ENCODE assay signal across 8 mouse cellular contexts in the genomic region with DNA sequence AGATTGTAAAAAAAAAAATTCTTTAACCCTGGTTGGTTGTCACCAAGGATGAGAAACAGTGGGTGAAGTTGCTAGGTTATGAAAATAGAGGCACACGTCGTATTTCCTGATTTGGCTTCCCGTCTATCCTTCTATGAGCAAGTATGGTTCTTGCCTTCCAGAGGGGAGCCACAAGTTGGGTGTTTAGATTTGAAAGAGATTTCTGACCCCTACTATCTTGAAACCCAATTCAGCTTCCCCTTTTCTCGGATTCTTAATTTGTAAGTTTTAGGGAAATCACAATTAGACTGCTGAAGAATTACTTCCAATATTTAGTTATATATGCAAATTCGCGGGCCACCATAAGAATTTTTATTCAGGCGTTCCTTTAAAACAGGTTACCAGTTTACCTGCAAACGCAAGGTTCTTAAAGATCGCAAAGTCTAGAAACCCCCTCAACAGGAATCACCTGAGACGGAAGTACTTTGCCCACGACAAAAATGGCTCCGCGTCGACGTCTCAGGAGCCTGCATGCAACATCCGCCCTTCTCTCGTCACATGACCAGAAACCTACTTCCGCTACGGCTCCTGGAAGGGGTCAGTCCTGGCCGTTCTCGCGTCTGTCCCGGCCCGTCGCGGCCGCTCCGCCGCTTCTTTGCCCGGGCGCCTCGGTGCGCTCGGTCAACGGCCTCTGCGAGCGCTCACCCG. TPM values are rescaled to one million over a fixed set of nuclear protein-coding genes. Genes with fewer than 3 reads are reported as not detected.
DNase-seq lines count a peak whose midpoint lies in the region; ATAC-seq and TF ChIP-seq lines count a peak whose summit lies in the region.

TSS of gene Mff (plus strand) at position 552 of the 687 bp plus-strand sequence.

- H3K79me2 ChIP-seq in CH12.LX (replicated peaks; ENCODE audit: control insufficient read depth, extremely low read depth, insufficient read depth, poor library complexity, severe bottlenecking), result peaks cover 17% of the 10 kb centered on the region

- in situ Hi-C loops in CH12.LX (cut with MboI; ENCODE audit: low pct_ligation_motif_present, low pct_unique_long_range_greater_than_20kb, low sequenced_read_pairs), result no loop called here

- peak; percentile 97 for DNase-seq in CH12.LX (ENCODE audit: extremely low read depth)
- DNase-seq in c-Kit-positive CD71-positive TER-119-negative erythroid progenitor cells, embryonic 14.5 days (ENCODE audit: low read depth), result peak; percentile 91
- peak; percentile 92 for DNase-seq in forebrain, embryonic 11.5 days (ENCODE audit: low spot score)
- DNase-seq in kidney, postnatal 36 days, result peak; percentile 96 to 97
- DNase-seq in telencephalon, adult 2 months (ENCODE audit: low read depth, low spot score), result peak; percentile 97

- H3K9ac ChIP-seq in CH12.LX (ENCODE audit: insufficient read depth, low read depth), result peak within 1 kb of the TSS; percentile 97
- H3K9ac ChIP-seq in forebrain, embryonic 11.5 days (ENCODE audit: low read length), result peak within 1 kb of the TSS; percentile 95
- H3K9ac ChIP-seq in heart, embryonic 16.5 days (ENCODE audit: low read length), result peak within 1 kb of the TSS; percentile 96
- peak within 1 kb of the TSS; percentile 97 for H3K9ac ChIP-seq in liver, embryonic 15.5 days
- peak within 1 kb of the TSS; percentile 93 for H3K9ac ChIP-seq in neural tube, embryonic 12.5 days

- H3K4me1 ChIP-seq in CH12.LX (ENCODE audit: control insufficient read depth in 1 of 2, insufficient read depth in 2 of 2), result peaks cover 0 to 20% of the 10 kb centered on the region in 2 experiments; a peak in 2 of 4 replicates
- H3K4me1 ChIP-seq in forebrain, embryonic 11.5 days (replicated peaks; ENCODE audit: control insufficient read depth, insufficient read depth, low read length), result 0 out of 2 replicates have a peak, but pooled peaks cover 3% of the 10 kb centered on the region
- H3K4me1 ChIP-seq in heart, embryonic 16.5 days (ENCODE audit: control insufficient read depth, insufficient read depth, low read length), result peaks cover 9% of the 10 kb centered on the region
- peaks cover 23% of the 10 kb centered on the region for H3K4me1 ChIP-seq in liver, embryonic 15.5 days (replicated peaks)
- peaks cover 9% of the 10 kb centered on the region for H3K4me1 ChIP-seq in neural tube, embryonic 12.5 days

- no peak for TF ChIP-seq EP300 in CH12.LX (IDR thresholded peaks at IDR 0.05; ENCODE audit: low read length)

- H3K36me3 ChIP-seq in CH12.LX (replicated peaks in 1 of 2; ENCODE audit: control insufficient read depth in 1 of 2, insufficient read depth in 1 of 2, low read length in 1 of 2), result peaks cover 8 to 23% of the 10 kb centered on the region in 2 experiments
- H3K36me3 ChIP-seq in forebrain, embryonic 11.5 days (ENCODE audit: control insufficient read depth, insufficient read depth, low read length), result no peaks in the 10 kb centered on the region
- H3K36me3 ChIP-seq in heart, embryonic 16.5 days (ENCODE audit: control insufficient read depth, insufficient read depth), result peaks cover 10% of the 10 kb centered on the region
- H3K36me3 ChIP-seq in liver, embryonic 15.5 days (replicated peaks), result peaks cover 18% of the 10 kb centered on the region
- peaks cover 15% of the 10 kb centered on the region; the same call in 1 of the 2 replicates for H3K36me3 ChIP-seq in neural tube, embryonic 12.5 days

- WGBS in forebrain, embryonic 11.5 days, result 10% methylated on average over 38 of the region's 38 CpGs
- 9% methylated on average over 38 of the region's 38 CpGs for WGBS in heart, embryonic 16.5 days
- WGBS in liver, embryonic 15.5 days (ENCODE audit: insufficient replicate concordance), result 8% methylated on average over 38 of the region's 38 CpGs
- 10% methylated on average over 38 of the region's 38 CpGs for WGBS in neural tube, embryonic 12.5 days

- no peak for TF ChIP-seq RAD21 in CH12.LX (IDR thresholded peaks at IDR 0.05; ENCODE audit: low read depth, low read length)

- H3K27me3 ChIP-seq in CH12.LX (replicated peaks), result no peaks in the 10 kb centered on the region
- peaks cover 2% of the 10 kb centered on the region; the same call in 1 of the 2 replicates for H3K27me3 ChIP-seq in forebrain, embryonic 11.5 days (ENCODE audit: control insufficient read depth, insufficient read depth, low read length)
- H3K27me3 ChIP-seq in heart, embryonic 16.5 days (ENCODE audit: control insufficient read depth, insufficient read depth, low read length), result peaks cover 4% of the 10 kb centered on the region; the same call in 1 of the 2 replicates
- H3K27me3 ChIP-seq in liver, embryonic 15.5 days, result peaks cover 7% of the 10 kb centered on the region; the same call in 1 of the 2 replicates
- 0 out of 2 replicates have a peak, but pooled peaks cover 2% of the 10 kb centered on the region for H3K27me3 ChIP-seq in neural tube, embryonic 12.5 days (replicated peaks)

- dilution Hi-C loops in CH12.LX (cut with MboI; ENCODE audit: extremely low pct_ligation_motif_present, extremely low pct_unique_long_range_greater_than_20kb, low sequenced_read_pairs), result no loop called here

- TF ChIP-seq POLR2A in CH12.LX (IDR thresholded peaks at IDR 0.05; ENCODE audit: low read depth, low read length), result peak; percentile 88

- H3K9me3 ChIP-seq in CH12.LX (replicated peaks; ENCODE audit: low read length), result no peaks in the 10 kb centered on the region
- no peaks in the 10 kb centered on the region for H3K9me3 ChIP-seq in forebrain, embryonic 11.5 days (ENCODE audit: control insufficient read depth, low read length)
- no peaks in the 10 kb centered on the region for H3K9me3 ChIP-seq in heart, embryonic 16.5 days (replicated peaks; ENCODE audit: control insufficient read depth, low read length)
- H3K9me3 ChIP-seq in liver, embryonic 15.5 days (replicated peaks), result no peaks in the 10 kb centered on the region
- no peaks in the 10 kb centered on the region for H3K9me3 ChIP-seq in neural tube, embryonic 12.5 days

- no peak for TF ChIP-seq CTCF in CH12.LX (conservative IDR thresholded peaks at IDR 0.05 in 1 of 2, IDR thresholded peaks at IDR 0.05 in 1 of 2; ENCODE audit: low read depth in 2 of 2, low read length in 2 of 2)

- no peak within 1 kb of the TSS for H3K27ac ChIP-seq in CH12.LX (ENCODE audit: insufficient read depth, low read depth)
- H3K27ac ChIP-seq in forebrain, embryonic 11.5 days (ENCODE audit: low read depth, low read length), result no peak within 1 kb of the TSS; the same call in 1 of the 2 replicates
- H3K27ac ChIP-seq in heart, embryonic 16.5 days (ENCODE audit: low read length), result peak within 1 kb of the TSS; percentile 77
- peak within 1 kb of the TSS; percentile 94 for H3K27ac ChIP-seq in liver, embryonic 15.5 days (replicated peaks)
- no peak within 1 kb of the TSS for H3K27ac ChIP-seq in neural tube, embryonic 12.5 days

- peak; percentile 99 for ATAC-seq in forebrain, embryonic 11.5 days (replicated peaks; ENCODE audit: low FRiP score)
- ATAC-seq in heart, embryonic 16.5 days (replicated peaks; ENCODE audit: extremely low read depth, insufficient read depth, low FRiP score), result peak; percentile 99
- ATAC-seq in liver, embryonic 15.5 days (ENCODE audit: insufficient read depth), result peak; percentile 97
- peak; percentile 100 for ATAC-seq in neural tube, embryonic 12.5 days (ENCODE audit: low FRiP score, low read depth)

- H3K4me2 ChIP-seq in CH12.LX (ENCODE audit: insufficient read depth, low read depth, poor library complexity, severe bottlenecking), result peak within 1 kb of the TSS; percentile 97
- peak within 1 kb of the TSS; percentile 88 for H3K4me2 ChIP-seq in forebrain, embryonic 11.5 days (ENCODE audit: low read depth, low read length, severe bottlenecking)
- peak within 1 kb of the TSS; percentile 97 for H3K4me2 ChIP-seq in heart, embryonic 16.5 days (ENCODE audit: low read depth, low read length)
- H3K4me2 ChIP-seq in liver, embryonic 15.5 days, result peak within 1 kb of the TSS; percentile 73
- peak within 1 kb of the TSS; percentile 83 for H3K4me2 ChIP-seq in neural tube, embryonic 12.5 days (replicated peaks)

- H3K4me3 ChIP-seq in CH12.LX (replicated peaks in 1 of 3; ENCODE audit: low read depth in 2 of 3, low read length in 2 of 3, poor library complexity in 1 of 3), result peak within 1 kb of the TSS; percentile 79 to 94 (median 79)
- peak within 1 kb of the TSS; percentile 83 for H3K4me3 ChIP-seq in forebrain, embryonic 11.5 days (ENCODE audit: low read depth, low read length)
- H3K4me3 ChIP-seq in heart, embryonic 16.5 days (ENCODE audit: low read length), result peak within 1 kb of the TSS; percentile 87
- H3K4me3 ChIP-seq in liver, embryonic 15.5 days (replicated peaks), result peak within 1 kb of the TSS; percentile 86
- peak within 1 kb of the TSS; percentile 76 for H3K4me3 ChIP-seq in neural tube, embryonic 12.5 days

TF ChIP-seq in CH12.LX, 34 proteins besides CTCF, POLR2A, EP300 and RAD21 (continues in another document):
- TF ChIP-seq TCF12 (IDR thresholded peaks at IDR 0.05; ENCODE audit: low read depth, low read length), result peak; percentile 84
- TF ChIP-seq MAFK (IDR thresholded peaks at IDR 0.05; ENCODE audit: insufficient replicate concordance, low read length), result no peak
- no peak for TF ChIP-seq ZKSCAN1 (IDR thresholded peaks at IDR 0.05; ENCODE audit: borderline replicate concordance, low read depth, low read length)
- TF ChIP-seq USF2 (conservative IDR thresholded peaks at IDR 0.05; ENCODE audit: low read depth, low read length), result peak; percentile 98
- TF ChIP-seq NRF1 (IDR thresholded peaks at IDR 0.05; ENCODE audit: low read depth, low read length), result peak; percentile 72
- peak; percentile 78 for TF ChIP-seq NELFE (IDR thresholded peaks at IDR 0.05; ENCODE audit: low read depth, low read length)
- TF ChIP-seq BHLHE40 (IDR thresholded peaks at IDR 0.05; ENCODE audit: low read depth, low read length), result peak; percentile 57; the same call in 1 of the 2 replicates
- peak; percentile 77; the same call in 1 of the 2 replicates for TF ChIP-seq GABPA (IDR thresholded peaks at IDR 0.05; ENCODE audit: insufficient replicate concordance, low read depth, low read length)
- TF ChIP-seq MAX (IDR thresholded peaks at IDR 0.05; ENCODE audit: low read length), result peak; percentile 94
- TF ChIP-seq JUND (conservative IDR thresholded peaks at IDR 0.05; ENCODE audit: low read depth, low read length), result no peak
- no peak for TF ChIP-seq RCOR1 (conservative IDR thresholded peaks at IDR 0.05; ENCODE audit: low read depth, low read length)
- no peak for TF ChIP-seq CHD1 (IDR thresholded peaks at IDR 0.05; ENCODE audit: low read depth, low read length)
- peak; percentile 71 for TF ChIP-seq IRF4 (IDR thresholded peaks at IDR 0.05; ENCODE audit: low read depth, low read length)
- no peak for TF ChIP-seq ZMIZ1 (IDR thresholded peaks at IDR 0.05; ENCODE audit: low read depth, low read length)

RNA-seq across cellular contexts. Expression of gene Mff, which starts in this region (rescaled TPM):
- total RNA-seq in CH12.LX (2012; rRNA removed) (90.7 and 95.3 TPM in 2 replicates), CH12.LX (2014; rRNA removed) (169 and 210 TPM in 2 replicates)
- polyA plus RNA-seq in CH12.LX (2012; ENCODE audit: insufficient read length, low read depth), result 155 and 232 TPM in 2 replicates
- polyA plus RNA-seq in forebrain, embryonic 11.5 days (2014; fragmentation: Nextera tagmentation; extraction: Ambion mirVana), result 268 and 290 TPM in 2 replicates
- 237 and 262 TPM in 2 replicates for polyA plus RNA-seq in heart, embryonic 16.5 days (2015; fragmentation: Nextera tagmentation; extraction: Ambion mirVana)
- 153 and 171 TPM in 2 replicates for polyA plus RNA-seq in liver, embryonic 15.5 days (2015; fragmentation: Nextera tagmentation; extraction: Ambion mirVana)
- polyA plus RNA-seq in neural tube, embryonic 12.5 days (2016; fragmentation: Nextera tagmentation; extraction: Ambion mirVana), result 272 and 294 TPM in 2 replicates

Comparison
In these comparisons a context has a peak if more than half of its experiments do, and no peak if none do; other contexts are left out.
1. H3K27ac ChIP-seq: peak in heart, embryonic 16.5 days (single experiment) and liver, embryonic 15.5 days (single experiment); none in CH12.LX (single experiment), forebrain, embryonic 11.5 days (single experiment) and neural tube, embryonic 12.5 days (single experiment).
2. Peak in every context shown above with its lines, with median percentiles within 50 percentile points of each other: DNase-seq, H3K4me2 ChIP-seq, H3K4me3 ChIP-seq, H3K9ac ChIP-seq and ATAC-seq.